Mouse (Mus musculus) intestine, embryonic 14.5 days (tissue): ENCODE results near the gene Ppp1r3a. TPM values are rescaled to one million over a fixed set of nuclear protein-coding genes. Genes with fewer than 3 reads are reported as not detected.
"Not testable (repeated sequence)": the region's sequence is repeated elsewhere in the genome, so short reads cannot be mapped to it uniquely, and the experiment has no call there.

Experiments used
- ATAC-seq: fragments of 200-750 bp; cut with Nextera tagmentation; replicated peaks from 2 replicates; pipeline ENCODE4 v1.8.0; 2017; ENCODE audit warnings: low read depth, moderate number of reproducible peaks, moderate TSS enrichment, moderate library complexity; ENCODE audit not compliant: low FRiP score, low TSS enrichment
- DNase-seq: peaks from one replicate; pipeline ENCODE4 v3.0.0-alpha.2; 2018; ENCODE audit warnings: low spot score
- H3K27ac ChIP-seq: fragments of 300-500 bp; sonication (generic); 2 replicates; pipeline ENCODE4 v1.5.1; 2014; ENCODE audit warnings: low read depth, mild to moderate bottlenecking, control low read depth
- H3K27me3 ChIP-seq: fragments of 300-500 bp; sonication (generic); replicated peaks from 2 replicates; pipeline ENCODE4 v1.6.1; 2014; ENCODE audit warnings: low read length, control low read depth; ENCODE audit not compliant: control insufficient read depth, insufficient read depth
- H3K36me3 ChIP-seq: fragments of 300-500 bp; sonication (generic); 2 replicates; pipeline ENCODE4 v1.6.1; 2014; ENCODE audit warnings: low read length, control low read depth; ENCODE audit not compliant: control insufficient read depth, insufficient read depth
- H3K4me1 ChIP-seq: fragments of 300-500 bp; sonication (generic); replicated peaks from 2 replicates; pipeline ENCODE4 v1.6.1; 2014; ENCODE audit warnings: low read length, control low read depth, mixed read lengths; ENCODE audit not compliant: control insufficient read depth, insufficient read depth
- H3K4me2 ChIP-seq: fragments of 300-500 bp; sonication (generic); 2 replicates; pipeline ENCODE4 v1.6.1; 2014; ENCODE audit warnings: low read length
- H3K4me3 ChIP-seq: fragments of 300-500 bp; sonication (generic); 2 replicates; pipeline ENCODE4 v1.5.1; 2014; ENCODE audit warnings: low read depth, low read length, control low read depth, mixed read lengths
- H3K9ac ChIP-seq: fragments of 300-500 bp; sonication (generic); 2 replicates; pipeline ENCODE4 v1.6.1; 2014; ENCODE audit warnings: mild to moderate bottlenecking, low read length
- H3K9me3 ChIP-seq: fragments of 300-500 bp; sonication (generic); 2 replicates; pipeline ENCODE4 v1.6.1; 2016; ENCODE audit warnings: low read length, control low read depth; ENCODE audit not compliant: control insufficient read depth
- WGBS: fragments of 180-500 bp; shearing (Covaris S2); extraction: QIAGEN DNeasy Blood & Tissue Kit; methylation state at CpG from one replicate; pipeline ENCODE4 v1.1.7; 2014; 5-methylcytosine and 5-hydroxymethylcytosine counted together
- polyA plus RNA-seq: library from polyadenylated mRNA; unstranded; fragments of >200 nt; fragmentation: Nextera tagmentation; extraction: Ambion mirVana; gene quantifications from 2 replicates; pipeline ENCODE4 v1.2.1, GENCODE M21; 2014

Gene Ppp1r3a
- polyA plus RNA-seq, 1 experiment from 2014 or later: not detected

- 83% methylated on average over 2 of the region's 2 CpGs for WGBS
- H3K4me1 ChIP-seq, H3K27me3 ChIP-seq, H3K36me3 ChIP-seq, H3K4me2 ChIP-seq, H3K9me3 ChIP-seq, H3K9ac ChIP-seq, H3K27ac ChIP-seq, H3K4me3 ChIP-seq, DNase-seq, ATAC-seq: not testable (repeated sequence)
Observed at GRCm38 (mm10) chr6:14668966-14669365, 86.1 kb downstream of the Ppp1r3a start.

GRCm38 (mm10) chr6:14667651-14668050 is 87.4 kb downstream of the Ppp1r3a start:
- not testable (repeated sequence) for H3K4me1 ChIP-seq, DNase-seq, H3K36me3 ChIP-seq, H3K9ac ChIP-seq, H3K9me3 ChIP-seq, H3K27ac ChIP-seq, ATAC-seq, H3K27me3 ChIP-seq, H3K4me3 ChIP-seq, H3K4me2 ChIP-seq
- 72% methylated on average over 2 of the region's 2 CpGs for WGBS

Other genes starting within 250 kb of the Ppp1r3a start
- 35.9 and 44.0 TPM in 2 replicates for gene Foxp2, start 146.1 kb upstream of the Ppp1r3a start, polyA plus RNA-seq